Mouse (Mus musculus): ENCODE results near the gene Dst. TPM values are rescaled to one million over a fixed set of nuclear protein-coding genes. Genes with fewer than 3 reads are reported as not detected.

The Dst gene
- total and polyA plus RNA-seq, 3 experiments, result 9.1 to 28.0 (median 20.5) TPM

GRCm38 (mm10) chr1:34315381-34315780 lies 407.4 kb downstream of the Dst start:
- H3K36me3 ChIP-seq (replicated peaks in 1 of 2; ENCODE audit: control insufficient read depth in 1 of 2, insufficient read depth in 1 of 2, low read length in 1 of 2), result no peaks in the 10 kb centered on the region

GRCm38 (mm10) chr1:34324255-34324654 lies 416.2 kb downstream of the Dst start:
- no peaks in the 10 kb centered on the region for H3K79me2 ChIP-seq (replicated peaks; ENCODE audit: control insufficient read depth, extremely low read depth, insufficient read depth, poor library complexity, severe bottlenecking)
- TF ChIP-seq ZKSCAN1 (IDR thresholded peaks at IDR 0.05; ENCODE audit: borderline replicate concordance, low read depth, low read length), result no peak
- TF ChIP-seq MEF2A (IDR thresholded peaks at IDR 0.05; ENCODE audit: borderline replicate concordance, low read depth, low read length), result no peak
- no peak for TF ChIP-seq E2F4 (IDR thresholded peaks at IDR 0.05; ENCODE audit: insufficient replicate concordance, low read depth, low read length)
- TF ChIP-seq CTCF (conservative IDR thresholded peaks at IDR 0.05 in 1 of 2, IDR thresholded peaks at IDR 0.05 in 1 of 2; ENCODE audit: low read depth in 2 of 2, low read length in 2 of 2), result no peak
- TF ChIP-seq SMC3 (IDR thresholded peaks at IDR 0.05; ENCODE audit: low read depth, low read length), result no peak
- TF ChIP-seq IRF4 (IDR thresholded peaks at IDR 0.05; ENCODE audit: low read depth, low read length), result no peak
- TF ChIP-seq USF2 (conservative IDR thresholded peaks at IDR 0.05; ENCODE audit: low read depth, low read length), result no peak
- no peak for TF ChIP-seq NRF1 (IDR thresholded peaks at IDR 0.05; ENCODE audit: low read depth, low read length)
- no peak for TF ChIP-seq MAZ (IDR thresholded peaks at IDR 0.05; ENCODE audit: low read depth, low read length)
- TF ChIP-seq EP300 (IDR thresholded peaks at IDR 0.05; ENCODE audit: low read length), result no peak
- TF ChIP-seq UBTF (IDR thresholded peaks at IDR 0.05; ENCODE audit: low read depth, low read length), result no peak
- TF ChIP-seq TBP (conservative IDR thresholded peaks at IDR 0.05; ENCODE audit: low read depth, low read length), result no peak
- no peak for TF ChIP-seq BHLHE40 (IDR thresholded peaks at IDR 0.05; ENCODE audit: low read depth, low read length)
- no peak for TF ChIP-seq SIN3A (IDR thresholded peaks at IDR 0.05; ENCODE audit: low read length)
- no peak for TF ChIP-seq CHD1 (IDR thresholded peaks at IDR 0.05; ENCODE audit: low read depth, low read length)
- TF ChIP-seq RAD21 (IDR thresholded peaks at IDR 0.05; ENCODE audit: low read depth, low read length), result no peak
- no peak for TF ChIP-seq MAX (IDR thresholded peaks at IDR 0.05; ENCODE audit: low read length)
- no peak overlapping the region for H3K9ac ChIP-seq (ENCODE audit: insufficient read depth, low read depth)
- no peak overlapping the region for H3K27ac ChIP-seq (ENCODE audit: insufficient read depth, low read depth)
- no peaks in the 10 kb centered on the region for H3K9me3 ChIP-seq (replicated peaks; ENCODE audit: low read length)
- no peak overlapping the region for H3K4me2 ChIP-seq (ENCODE audit: insufficient read depth, low read depth, poor library complexity, severe bottlenecking)
- dilution Hi-C loops (cut with MboI; ENCODE audit: extremely low pct_ligation_motif_present, extremely low pct_unique_long_range_greater_than_20kb, low sequenced_read_pairs) (no loop called here), in situ Hi-C loops (cut with MboI; ENCODE audit: low pct_ligation_motif_present, low pct_unique_long_range_greater_than_20kb, low sequenced_read_pairs) (no loop called here)
- H3K4me1 ChIP-seq (ENCODE audit: control insufficient read depth in 1 of 2, insufficient read depth in 2 of 2), result no peaks in the 10 kb centered on the region
- H3K27me3 ChIP-seq (replicated peaks), result no peaks in the 10 kb centered on the region
- no peak overlapping the region for H3K4me3 ChIP-seq (replicated peaks in 1 of 3; ENCODE audit: low read depth in 2 of 3, low read length in 2 of 3, poor library complexity in 1 of 3)
- no peaks in the 10 kb centered on the region for H3K36me3 ChIP-seq (replicated peaks in 1 of 2; ENCODE audit: control insufficient read depth in 1 of 2, insufficient read depth in 1 of 2, low read length in 1 of 2)
- DNase-seq (ENCODE audit: extremely low read depth), result no peak

More at GRCm38 (mm10) chr1:34315381-34315780, 407.4 kb downstream of the Dst start:
- TF ChIP-seq E2F4 (IDR thresholded peaks at IDR 0.05; ENCODE audit: insufficient replicate concordance, low read depth, low read length) (no peak), BHLHE40 (IDR thresholded peaks at IDR 0.05; ENCODE audit: low read depth, low read length) (no peak), USF1 (IDR thresholded peaks at IDR 0.05; ENCODE audit: low read depth, low read length) (no peak), MYC (IDR thresholded peaks at IDR 0.05; ENCODE audit: low read depth, low read length) (no peak), MEF2A (IDR thresholded peaks at IDR 0.05; ENCODE audit: borderline replicate concordance, low read depth, low read length) (no peak), MAZ (IDR thresholded peaks at IDR 0.05; ENCODE audit: low read depth, low read length) (no peak), CHD1 (IDR thresholded peaks at IDR 0.05; ENCODE audit: low read depth, low read length) (no peak), HCFC1 (IDR thresholded peaks at IDR 0.05; ENCODE audit: low read depth, low read length) (no peak), CTCF (conservative IDR thresholded peaks at IDR 0.05 in 1 of 2, IDR thresholded peaks at IDR 0.05 in 1 of 2; ENCODE audit: low read depth in 2 of 2, low read length in 2 of 2) (no peak), ZMIZ1 (IDR thresholded peaks at IDR 0.05; ENCODE audit: low read depth, low read length) (no peak), MXI1 (IDR thresholded peaks at IDR 0.05; ENCODE audit: low read depth, low read length) (no peak), SMC3 (IDR thresholded peaks at IDR 0.05; ENCODE audit: low read depth, low read length) (no peak), TCF12 (IDR thresholded peaks at IDR 0.05; ENCODE audit: low read depth, low read length) (no peak), UBTF (IDR thresholded peaks at IDR 0.05; ENCODE audit: low read depth, low read length) (no peak), ZC3H11A (IDR thresholded peaks at IDR 0.05; ENCODE audit: low read depth, low read length) (no peak), NELFE (IDR thresholded peaks at IDR 0.05; ENCODE audit: low read depth, low read length) (no peak), JUND (conservative IDR thresholded peaks at IDR 0.05; ENCODE audit: low read depth, low read length) (no peak), TBP (conservative IDR thresholded peaks at IDR 0.05; ENCODE audit: low read depth, low read length) (no peak), EP300 (IDR thresholded peaks at IDR 0.05; ENCODE audit: low read length) (no peak), JUN (IDR thresholded peaks at IDR 0.05; ENCODE audit: insufficient read depth, low read depth, low read length) (no peak)
- no peaks in the 10 kb centered on the region for H3K79me2 ChIP-seq (replicated peaks; ENCODE audit: control insufficient read depth, extremely low read depth, insufficient read depth, poor library complexity, severe bottlenecking)
- H3K27me3 ChIP-seq (replicated peaks), result no peaks in the 10 kb centered on the region
- DNase-seq (ENCODE audit: extremely low read depth), result no peak
- in situ Hi-C loops (cut with MboI; ENCODE audit: low pct_ligation_motif_present, low pct_unique_long_range_greater_than_20kb, low sequenced_read_pairs) (no loop called here), dilution Hi-C loops (cut with MboI; ENCODE audit: extremely low pct_ligation_motif_present, extremely low pct_unique_long_range_greater_than_20kb, low sequenced_read_pairs) (no loop called here)
- no peak overlapping the region for H3K27ac ChIP-seq (ENCODE audit: insufficient read depth, low read depth)
- H3K9ac ChIP-seq (ENCODE audit: insufficient read depth, low read depth), result no peak overlapping the region
- H3K9me3 ChIP-seq (replicated peaks; ENCODE audit: low read length), result no peaks in the 10 kb centered on the region
- H3K4me1 ChIP-seq (ENCODE audit: control insufficient read depth in 1 of 2, insufficient read depth in 2 of 2), result no peaks in the 10 kb centered on the region
- no peak overlapping the region for H3K4me3 ChIP-seq (replicated peaks in 1 of 3; ENCODE audit: low read depth in 2 of 3, low read length in 2 of 3, poor library complexity in 1 of 3)
- no peak overlapping the region for H3K4me2 ChIP-seq (ENCODE audit: insufficient read depth, low read depth, poor library complexity, severe bottlenecking)
